Comparison of ENCODE assay signal across 9 mouse cellular contexts in the genomic region with DNA sequence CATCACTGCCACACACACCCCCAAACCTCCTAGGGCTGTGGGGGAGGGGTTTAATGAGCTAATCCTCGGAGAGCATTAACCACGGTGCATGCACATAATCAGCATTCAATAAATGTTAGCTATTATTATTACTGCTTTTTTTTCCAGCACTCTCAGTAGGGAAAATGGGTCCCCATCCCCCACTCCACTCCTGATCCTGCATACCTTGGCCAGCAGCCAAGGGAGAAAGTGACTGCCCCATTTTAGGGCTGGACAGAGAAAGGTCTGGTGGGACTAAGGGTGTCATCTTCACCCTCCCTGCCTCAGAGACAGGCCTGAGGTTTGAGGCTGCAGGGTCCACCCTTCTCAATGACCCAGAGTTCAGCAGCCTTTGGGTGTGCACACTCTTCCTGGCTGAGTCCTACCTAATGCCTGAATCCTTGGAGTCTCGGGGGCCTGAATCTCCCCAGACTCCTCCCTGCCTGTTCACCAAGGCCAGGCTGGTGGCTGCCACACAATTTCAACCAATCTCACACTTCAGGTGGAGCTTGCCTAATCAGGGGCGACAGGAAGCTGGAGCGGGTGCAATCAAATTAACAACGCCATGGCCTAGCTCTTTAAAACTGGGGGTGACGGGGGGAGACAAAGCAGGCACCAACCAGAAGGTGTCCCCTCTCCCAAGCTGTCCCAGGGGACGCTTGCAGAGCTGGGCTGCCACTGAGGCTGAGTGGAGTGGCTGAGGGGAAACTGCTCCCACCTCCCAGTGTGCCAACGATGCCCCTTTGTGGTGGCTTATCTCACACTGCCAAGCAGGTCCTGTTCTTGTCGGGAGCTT.
DNase-seq lines count a peak whose midpoint lies in the region; ATAC-seq and TF ChIP-seq lines count a peak whose summit lies in the region.
"Had no signal": no experiment of that assay in that cellular context is flagged by ENCODE, and none has a peak within 500 bp of the region (broad histone marks: within the 10 kb centered on the region; RNA-seq: fewer than 3 reads in every experiment).

No protein-coding gene starts in this region.

- no peak overlapping the region for H3K4me3 ChIP-seq in cerebellum, adult 2 months (replicated peaks; ENCODE audit: insufficient read depth, low read depth, low read length)
- H3K4me3 ChIP-seq in forebrain, embryonic 16.5 days (replicated peaks; ENCODE audit: low read length): no peak overlapping the region

- DNase-seq in cerebellum, adult 2 months: peak in 1 of 2 experiments; percentile 29
- DNase-seq in cerebellum, adult 11 months: no peak
- peak; percentile 16 for DNase-seq in MEL-GATA-1-ER (ENCODE audit: extremely low read depth, low read depth)
- DNase-seq in testis, postnatal 14 days (ENCODE audit: low spot score): no peak
- no peak for DNase-seq in frontal cortex, postnatal 25 days (ENCODE audit: low spot score in 2 of 2)
- no peak for DNase-seq in adrenal gland, postnatal 25 days
- DNase-seq: gastrocnemius, postnatal 25 days had no signal

- H3K27me3 ChIP-seq in cerebellum, adult 2 months (ENCODE audit: control insufficient read depth, insufficient read depth, low read length): no peaks in the 10 kb centered on the region
- H3K27me3 ChIP-seq in forebrain, embryonic 16.5 days (replicated peaks; ENCODE audit: control insufficient read depth, insufficient read depth, low read length): no peaks in the 10 kb centered on the region

- peaks cover 9% of the 10 kb centered on the region for H3K4me1 ChIP-seq in cerebellum, adult 2 months (ENCODE audit: control insufficient read depth, insufficient read depth, low read length)
- peaks cover 19% of the 10 kb centered on the region for H3K4me1 ChIP-seq in forebrain, embryonic 16.5 days (replicated peaks; ENCODE audit: control insufficient read depth, insufficient read depth, low read length)

- H3K4me2 ChIP-seq in forebrain, embryonic 16.5 days (ENCODE audit: low read length): no peak overlapping the region

- peak overlapping the region; percentile 19; the same call in 1 of the 2 replicates for H3K27ac ChIP-seq in cerebellum, adult 2 months (ENCODE audit: insufficient read depth, low read length)
- H3K27ac ChIP-seq in forebrain, embryonic 16.5 days (ENCODE audit: low read length): peak overlapping the region; percentile 86

- WGBS in cerebellum, adult 2 months: 45% methylated on average over 10 of the region's 10 CpGs
- 10% methylated on average over 10 of the region's 10 CpGs for WGBS in forebrain, embryonic 16.5 days

- peak; percentile 38; the same call in 1 of the 2 replicates for TF ChIP-seq CTCF in cerebellum, adult 2 months (IDR thresholded peaks at IDR 0.05; ENCODE audit: borderline replicate concordance, insufficient read depth, low read depth, low read length)

- peak overlapping the region; percentile 30; the same call in 1 of the 2 replicates for H3K9ac ChIP-seq in forebrain, embryonic 16.5 days (replicated peaks; ENCODE audit: low read depth, low read length)

- peak; percentile 79 for ATAC-seq in forebrain, embryonic 16.5 days
- ATAC-seq in megakaryocyte-erythroid progenitor cell, adult 5-6 weeks (replicated peaks; ENCODE audit: low FRiP score, low TSS enrichment, poor library complexity, severe bottlenecking): peak; percentile 64

- TF ChIP-seq POLR2A in cerebellum, adult 2 months (IDR thresholded peaks at IDR 0.05; ENCODE audit: borderline replicate concordance, insufficient read depth, low read length): no peak

- H3K36me3 ChIP-seq in forebrain, embryonic 16.5 days (ENCODE audit: control insufficient read depth, insufficient read depth): no peaks in the 10 kb centered on the region

- no peaks in the 10 kb centered on the region for H3K9me3 ChIP-seq in forebrain, embryonic 16.5 days (ENCODE audit: control insufficient read depth, low read length)
